Mouse (Mus musculus): ENCODE measurements around the gene Wtip.
"Not testable (repeated sequence)": the region's sequence is repeated elsewhere in the genome, so short reads cannot be mapped to it uniquely, and the experiment has no call there.

Gene Wtip

GRCm38 (mm10) chr7:34120636-34121035, 12.4 kb downstream of the Wtip start:
- not testable (repeated sequence) for DNase-seq (ENCODE audit: low spot score)

DNA sequence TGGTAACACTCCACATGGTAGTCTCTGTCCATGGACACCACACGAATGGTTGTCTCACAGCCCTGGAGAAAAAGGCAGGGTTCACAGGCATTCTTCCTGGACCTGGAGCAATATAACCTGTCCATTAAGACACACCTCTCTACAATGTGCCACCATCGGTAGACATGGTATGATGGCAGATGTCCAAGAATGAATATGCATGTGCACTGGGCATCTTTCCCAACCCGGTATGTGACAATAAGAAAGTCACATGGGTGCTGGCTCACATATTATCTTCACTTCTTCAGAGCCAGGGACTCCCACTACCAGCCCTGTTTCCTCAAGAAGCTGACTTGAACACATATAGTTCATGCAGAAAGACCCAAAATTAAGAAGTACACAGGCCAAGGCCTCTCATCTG, 16.5 kb downstream of the Wtip start:
- no peak for DNase-seq (ENCODE audit: low spot score)

- no peak for DNase-seq (ENCODE audit: low spot score)
These were observed 23.9 kb downstream of the Wtip start for GRCm38 (mm10) chr7:34109190-34109589.

- no peak for DNase-seq (ENCODE audit: low spot score)
These were observed 31.8 kb downstream of the Wtip start for GRCm38 (mm10) chr7:34101276-34101675.

DNA sequence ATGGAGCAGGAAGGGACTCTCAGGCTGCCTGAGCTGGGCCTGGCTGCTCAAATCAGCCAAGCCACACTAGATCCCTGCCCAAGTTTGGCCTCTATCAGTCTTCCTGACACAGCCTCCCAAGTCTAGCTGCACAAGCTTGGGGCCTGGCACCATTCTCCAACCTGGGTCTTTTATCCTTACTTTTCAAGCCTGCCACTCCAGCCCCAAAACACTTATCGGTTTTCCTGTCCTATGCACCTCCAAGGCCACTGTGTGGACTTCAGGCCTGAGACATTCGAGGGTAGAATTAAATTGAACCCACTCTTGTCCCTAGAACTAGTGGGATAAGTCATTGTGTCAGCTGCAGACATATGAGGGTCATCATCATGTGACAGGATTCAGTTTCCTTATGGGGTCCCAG, 33.1 kb downstream of the Wtip start:
- no peak for DNase-seq (ENCODE audit: low spot score)

DNA sequence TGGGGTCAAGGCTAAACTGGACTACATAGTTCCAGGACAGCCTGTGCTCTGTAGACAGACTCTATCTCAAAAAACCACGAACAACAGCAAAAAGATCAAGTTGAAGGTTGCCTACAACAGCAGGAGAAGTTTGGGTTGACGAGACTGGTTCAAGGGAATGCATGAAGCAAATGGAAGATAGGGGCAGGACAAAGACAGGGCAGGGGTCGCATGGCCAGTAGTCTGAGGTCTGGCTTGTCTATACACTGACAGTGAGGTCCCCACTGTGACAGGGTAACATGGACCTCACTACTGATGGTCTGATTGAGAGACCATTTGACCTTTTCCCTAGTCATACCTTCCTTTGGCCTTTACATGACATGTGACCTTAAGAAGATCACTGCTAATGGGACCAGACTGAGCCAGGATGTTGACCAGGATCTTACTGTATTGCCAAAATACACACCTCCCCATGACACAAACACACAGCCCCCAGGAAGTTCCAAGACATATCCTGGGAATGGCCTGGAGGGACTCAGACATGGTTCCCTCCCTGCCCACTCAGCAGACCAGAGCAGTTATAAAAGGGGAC, 38.1 kb downstream of the Wtip start, which contains the start of gene Scgb1b30:
TSS of gene Scgb1b30 (plus strand) at position 521 of the 571 bp plus-strand sequence.
- DNase-seq (ENCODE audit: low spot score) = no peak

GRCm38 (mm10) chr7:34068132-34068531, 64.9 kb downstream of the Wtip start:
- not testable (repeated sequence) for DNase-seq (ENCODE audit: low spot score)

All from layer of hippocampus, adult 9-10 months (tissue).